9 mouse cellular contexts compared by ENCODE assay signal in the genomic region with DNA sequence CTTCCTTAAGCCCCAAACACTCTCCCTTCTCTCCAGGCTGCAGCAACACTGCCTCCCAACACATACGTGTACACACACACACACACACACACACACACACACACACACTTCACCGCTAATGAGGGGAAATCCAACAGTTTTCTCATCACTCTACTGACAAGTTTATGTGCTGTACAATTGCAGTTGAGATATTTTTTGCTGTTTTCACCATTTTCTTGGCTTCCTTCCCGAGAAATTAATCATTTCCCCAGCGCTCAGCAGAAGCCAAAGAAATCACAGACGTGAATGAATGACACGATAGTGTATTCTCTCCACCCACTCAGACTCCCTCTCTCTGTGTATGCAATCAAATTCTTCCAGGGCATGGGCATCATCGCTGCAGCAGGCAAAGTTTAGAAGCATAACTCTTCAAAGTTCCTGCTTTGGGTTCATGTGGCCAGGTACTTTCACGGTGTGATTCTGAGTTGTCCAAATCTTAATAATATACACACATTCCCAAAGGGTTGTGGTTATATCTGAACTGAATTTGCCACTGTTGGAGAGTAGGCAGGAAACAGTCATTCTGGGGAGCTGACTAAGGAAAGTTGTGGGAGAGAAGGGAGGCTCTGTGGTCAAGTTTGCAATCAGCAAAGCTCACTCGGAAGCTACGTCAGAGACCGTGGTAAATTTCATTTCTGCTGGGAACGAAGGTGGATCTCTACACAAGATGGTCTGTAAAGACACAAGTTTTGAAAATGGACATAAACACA.
DNase-seq lines count a peak whose midpoint lies in the region; ATAC-seq lines count a peak whose summit lies in the region.
"Had no signal": no experiment of that assay in that cellular context is flagged by ENCODE, and none has a peak within 500 bp of the region (broad histone marks: within the 10 kb centered on the region; RNA-seq: fewer than 3 reads in every experiment).

No protein-coding gene starts in this region.

- H3K9me3 ChIP-seq in embryonic facial prominence, embryonic 14.5 days (ENCODE audit: control insufficient read depth, low read length), result no peaks in the 10 kb centered on the region
- no peaks in the 10 kb centered on the region for H3K9me3 ChIP-seq in embryonic facial prominence, embryonic 10.5 days
- H3K9me3 ChIP-seq: liver, embryonic 15.5 days had no signal

- H3K4me3 ChIP-seq in embryonic facial prominence, embryonic 14.5 days (ENCODE audit: low read depth, low read length), result no peak overlapping the region
- H3K4me3 ChIP-seq in embryonic facial prominence, embryonic 10.5 days, result no peak overlapping the region
- H3K4me3 ChIP-seq: liver, embryonic 15.5 days had no signal

- no peak overlapping the region for H3K9ac ChIP-seq in embryonic facial prominence, embryonic 14.5 days (ENCODE audit: low read depth, low read length)
- H3K9ac ChIP-seq: liver, embryonic 15.5 days had no signal

- 65% methylated on average over 12 of the region's 12 CpGs for WGBS in embryonic facial prominence, embryonic 14.5 days
- 90% methylated on average over 12 of the region's 12 CpGs for WGBS in embryonic facial prominence, embryonic 10.5 days

- DNase-seq in embryonic facial prominence, embryonic 14.5 days (ENCODE audit: low spot score), result peak; percentile 61
- DNase-seq in embryonic facial prominence, embryonic 10.5 days (ENCODE audit: low spot score), result no peak
- peak; percentile 68 for DNase-seq in right cerebral cortex, adult 18-20 months
- no peak for DNase-seq in right cerebral cortex, postnatal 14 days
- DNase-seq in layer of hippocampus, postnatal 14 days (ENCODE audit: low spot score in 2 of 2), result peak; percentile 15 to 72
- peak; percentile 79 for DNase-seq in telencephalon, adult 2 months (ENCODE audit: low read depth, low spot score)
- no peak for DNase-seq in cerebellum, postnatal 4 days (ENCODE audit: low spot score in 2 of 2)
- no peak for DNase-seq in adrenal gland, adult 18-20 months (ENCODE audit: low spot score in 2 of 2)

- no peak overlapping the region; the same call in 1 of the 2 replicates for H3K27ac ChIP-seq in embryonic facial prominence, embryonic 14.5 days (replicated peaks; ENCODE audit: low read depth, low read length)
- no peak overlapping the region for H3K27ac ChIP-seq in embryonic facial prominence, embryonic 10.5 days (replicated peaks)
- H3K27ac ChIP-seq: liver, embryonic 15.5 days had no signal

- no peaks in the 10 kb centered on the region for H3K4me1 ChIP-seq in embryonic facial prominence, embryonic 14.5 days (ENCODE audit: control insufficient read depth, insufficient read depth, low read length)
- no peaks in the 10 kb centered on the region for H3K4me1 ChIP-seq in embryonic facial prominence, embryonic 10.5 days
- H3K4me1 ChIP-seq: liver, embryonic 15.5 days had no signal

- no peaks in the 10 kb centered on the region for H3K27me3 ChIP-seq in embryonic facial prominence, embryonic 14.5 days (replicated peaks; ENCODE audit: control insufficient read depth, insufficient read depth, low read length)
- no peaks in the 10 kb centered on the region for H3K27me3 ChIP-seq in embryonic facial prominence, embryonic 10.5 days (replicated peaks; ENCODE audit: low read depth, poor library complexity, severe bottlenecking)
- H3K27me3 ChIP-seq: liver, embryonic 15.5 days had no signal

- H3K36me3 ChIP-seq in embryonic facial prominence, embryonic 14.5 days (ENCODE audit: control insufficient read depth, insufficient read depth, low read length), result no peaks in the 10 kb centered on the region
- no peaks in the 10 kb centered on the region for H3K36me3 ChIP-seq in embryonic facial prominence, embryonic 10.5 days (replicated peaks)
- H3K36me3 ChIP-seq: liver, embryonic 15.5 days had no signal

- ATAC-seq in embryonic facial prominence, embryonic 14.5 days (ENCODE audit: low read depth), result no peak; the same call in 1 of the 2 replicates

- H3K4me2 ChIP-seq in embryonic facial prominence, embryonic 14.5 days (ENCODE audit: low read depth, low read length), result no peak overlapping the region
- H3K4me2 ChIP-seq: liver, embryonic 15.5 days had no signal

Comparison
In these comparisons a context has a peak if more than half of its experiments do, and no peak if none do; other contexts are left out.
1. DNase-seq: peak in embryonic facial prominence, embryonic 14.5 days (single experiment), right cerebral cortex, adult 18-20 months (single experiment), layer of hippocampus, postnatal 14 days (2 of 2) and telencephalon, adult 2 months (single experiment); none in embryonic facial prominence, embryonic 10.5 days (single experiment), right cerebral cortex, postnatal 14 days (single experiment), cerebellum, postnatal 4 days (0 of 2) and adrenal gland, adult 18-20 months (0 of 2).